Mouse (Mus musculus): ENCODE data around the gene Gm49630. TPM values are rescaled to one million over a fixed set of nuclear protein-coding genes. Genes with fewer than 3 reads are reported as not detected.
"Not testable (repeated sequence)": the region's sequence is repeated elsewhere in the genome, so short reads cannot be mapped to it uniquely, and the experiment has no call there.

Gene Gm49630
- polyA plus RNA-seq, 1 experiment from 2014 or later = not detected

GRCm38 (mm10) chr17:7359806-7360205 lies 12.0 kb downstream of the Gm49630 start:
- DNase-seq (ENCODE audit: low spot score); H3K9me3 ChIP-seq; H3K4me3 ChIP-seq; H3K4me1 ChIP-seq; H3K27me3 ChIP-seq (replicated peaks; ENCODE audit: low read depth, poor library complexity, severe bottlenecking); H3K27ac ChIP-seq (replicated peaks); H3K36me3 ChIP-seq (replicated peaks): not testable (repeated sequence)
- WGBS = 75% methylated on average over 4 of the region's 4 CpGs

- not testable (repeated sequence) for H3K4me1 ChIP-seq; H3K36me3 ChIP-seq (replicated peaks); H3K27ac ChIP-seq (replicated peaks); DNase-seq (ENCODE audit: low spot score); H3K4me3 ChIP-seq; H3K9me3 ChIP-seq; H3K27me3 ChIP-seq (replicated peaks; ENCODE audit: low read depth, poor library complexity, severe bottlenecking)
- 95% methylated on average over 1 of the region's 1 CpGs for WGBS
Observed at GRCm38 (mm10) chr17:7352596-7352995, 19.2 kb downstream of the Gm49630 start, which contains the start of gene Ttll2. Ttll2 (minus strand) TSS chr17:7352696.

GRCm38 (mm10) chr17:7348765-7349164 lies 23.0 kb downstream of the Gm49630 start:
- DNase-seq (ENCODE audit: low spot score) = not testable (repeated sequence)
- 72% methylated on average over 2 of the region's 3 CpGs for whole genome bisulfite sequencing

GRCm38 (mm10) chr17:7337381-7337780 lies 34.4 kb downstream of the Gm49630 start:
- DNase-seq (ENCODE audit: low spot score); H3K27me3 ChIP-seq (replicated peaks; ENCODE audit: low read depth, poor library complexity, severe bottlenecking); H3K36me3 ChIP-seq (replicated peaks); H3K27ac ChIP-seq (replicated peaks); H3K4me1 ChIP-seq; H3K4me3 ChIP-seq; H3K9me3 ChIP-seq: not testable (repeated sequence)
- 72% methylated on average over 9 of the region's 9 CpGs for WGBS

More at GRCm38 (mm10) chr17:7348765-7349164, 23.0 kb downstream of the Gm49630 start:
- H3K9me3 ChIP-seq; H3K36me3 ChIP-seq (replicated peaks); H3K27me3 ChIP-seq (replicated peaks; ENCODE audit: low read depth, poor library complexity, severe bottlenecking); H3K4me3 ChIP-seq; H3K27ac ChIP-seq (replicated peaks); H3K4me1 ChIP-seq: not testable (repeated sequence)

- WGBS = 88% methylated on average over 4 of the region's 5 CpGs
Observed at GRCm38 (mm10) chr17:7332745-7333144, 39.0 kb downstream of the Gm49630 start.

GRCm38 (mm10) chr17:7326415-7326814 lies 45.4 kb downstream of the Gm49630 start:
- H3K9me3 ChIP-seq; H3K36me3 ChIP-seq (replicated peaks); H3K27me3 ChIP-seq (replicated peaks; ENCODE audit: low read depth, poor library complexity, severe bottlenecking); H3K4me1 ChIP-seq; H3K4me3 ChIP-seq; DNase-seq (ENCODE audit: low spot score); H3K27ac ChIP-seq (replicated peaks): not testable (repeated sequence)
- 71% methylated on average over 5 of the region's 8 CpGs for WGBS

More at GRCm38 (mm10) chr17:7332745-7333144, 39.0 kb downstream of the Gm49630 start:
- not testable (repeated sequence) for H3K27ac ChIP-seq (replicated peaks); H3K4me1 ChIP-seq; DNase-seq (ENCODE audit: low spot score); H3K36me3 ChIP-seq (replicated peaks); H3K27me3 ChIP-seq (replicated peaks; ENCODE audit: low read depth, poor library complexity, severe bottlenecking); H3K4me3 ChIP-seq; H3K9me3 ChIP-seq

- H3K27ac ChIP-seq (replicated peaks); DNase-seq (ENCODE audit: low spot score); H3K36me3 ChIP-seq (replicated peaks); H3K4me3 ChIP-seq; H3K4me1 ChIP-seq; H3K9me3 ChIP-seq; H3K27me3 ChIP-seq (replicated peaks; ENCODE audit: low read depth, poor library complexity, severe bottlenecking): not testable (repeated sequence)
- WGBS = 94% methylated on average over 5 of the region's 5 CpGs
Observed at GRCm38 (mm10) chr17:7324346-7324745, 47.4 kb downstream of the Gm49630 start, which contains the start of gene Tcp10a. Tcp10a (plus strand) TSS chr17:7324646.

GRCm38 (mm10) chr17:7319789-7320188 lies 52.0 kb downstream of the Gm49630 start:
- H3K36me3 ChIP-seq (replicated peaks); H3K9me3 ChIP-seq; H3K27ac ChIP-seq (replicated peaks); H3K4me3 ChIP-seq; DNase-seq (ENCODE audit: low spot score); H3K4me1 ChIP-seq; H3K27me3 ChIP-seq (replicated peaks; ENCODE audit: low read depth, poor library complexity, severe bottlenecking): not testable (repeated sequence)
- 86% methylated on average over 6 of the region's 6 CpGs for WGBS

- not testable (repeated sequence) for DNase-seq (ENCODE audit: low spot score); H3K36me3 ChIP-seq (replicated peaks)
- WGBS = 86% methylated on average over 8 of the region's 8 CpGs
Observed at GRCm38 (mm10) chr17:7315693-7316382, 55.9 kb downstream of the Gm49630 start.

GRCm38 (mm10) chr17:7306278-7307196 lies 65.2 kb downstream of the Gm49630 start:
- not testable (repeated sequence) for H3K9me3 ChIP-seq; H3K27ac ChIP-seq (replicated peaks)

More at GRCm38 (mm10) chr17:7315693-7316382, 55.9 kb downstream of the Gm49630 start:
- not testable (repeated sequence) for H3K4me3 ChIP-seq; H3K27me3 ChIP-seq (replicated peaks; ENCODE audit: low read depth, poor library complexity, severe bottlenecking); H3K4me1 ChIP-seq; H3K9me3 ChIP-seq; H3K27ac ChIP-seq (replicated peaks)

More at GRCm38 (mm10) chr17:7306278-7307196, 65.2 kb downstream of the Gm49630 start:
- DNase-seq (ENCODE audit: low spot score); H3K4me1 ChIP-seq; H3K36me3 ChIP-seq (replicated peaks); H3K27me3 ChIP-seq (replicated peaks; ENCODE audit: low read depth, poor library complexity, severe bottlenecking); H3K4me3 ChIP-seq: not testable (repeated sequence)
- 63% methylated on average over 8 of the region's 8 CpGs for WGBS
